Mouse (Mus musculus) gastrocnemius, postnatal 14 days (tissue): ENCODE results near the gene Carm1. TPM values are rescaled to one million over a fixed set of nuclear protein-coding genes. Genes with fewer than 3 reads are reported as not detected.
A peak's percentile ranks its signal among the peaks of the same experiment; 100 is the strongest.
"Not testable (repeated sequence)": the region's sequence is repeated elsewhere in the genome, so short reads cannot be mapped to it uniquely, and the experiment has no call there.

Source experiments
- DNase-seq: peaks from one replicate; pipeline ENCODE4 v3.0.0; 2021; ENCODE audit warnings: mixed read lengths
- intact Hi-C: fragments of 180-260 bp; cut with DNase I; formaldehyde crosslinking; loops from one replicate; pipeline ENCODE4 v1.15.1; 2025; ENCODE audit warnings: low total_unique reads
- long read RNA-seq, 2 experiments: library from polyadenylated mRNA; stranded (forward); transcript quantifications; one replicate each; pipeline ENCODE4 v2.0.0; 2021
- total RNA-seq, 2 experiments: library from RNA; stranded (reverse); gene quantifications; 2 replicates each; pipeline ENCODE4 v1.2.3; 2021

Carm1 gene
- total RNA-seq = 10 to 100 TPM; 62.8 to 68.0 TPM
- long read RNA-seq, experiment 1, transcript Carm1-201 (16 exons, 3,220 nt) = major isoform, 81 of 107 reads
- long read RNA-seq, experiment 1, partial matches to known transcripts = 14 of 107 reads
- long read RNA-seq, experiment 1, other reads (novel, unspliced or antisense) = 7 of 107 reads
- long read RNA-seq, experiment 2, transcript Carm1-201 (16 exons, 3,220 nt) = major isoform, 101 of 133 reads
- long read RNA-seq, experiment 2, partial matches to known transcripts = 13 of 133 reads
- long read RNA-seq, experiment 2, other reads (novel, unspliced or antisense) = 13 of 133 reads

DNA sequence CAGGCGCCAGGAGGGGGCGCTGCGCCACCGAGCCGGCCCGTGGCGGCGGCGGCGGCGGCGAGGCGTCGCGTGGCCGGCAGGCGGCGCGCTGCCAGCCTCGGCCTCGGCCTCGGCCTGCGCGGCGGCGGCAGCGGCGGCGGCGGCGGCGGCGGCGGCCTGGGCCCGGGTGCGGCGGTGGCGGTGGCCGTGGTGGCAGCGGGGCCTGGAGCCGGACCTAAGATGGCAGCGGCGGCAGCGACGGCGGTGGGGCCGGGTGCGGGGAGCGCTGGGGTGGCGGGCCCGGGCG is at the start of gene Carm1:
Gene Carm1 (plus strand): TSS at position 106 of the 286 bp plus-strand sequence.
- no peak for DNase-seq
- intact Hi-C loops = loop anchor here (5.0 kb wide), 1 partner anchor 41 kb away; no protein-coding TSS in a partner anchor

DNA sequence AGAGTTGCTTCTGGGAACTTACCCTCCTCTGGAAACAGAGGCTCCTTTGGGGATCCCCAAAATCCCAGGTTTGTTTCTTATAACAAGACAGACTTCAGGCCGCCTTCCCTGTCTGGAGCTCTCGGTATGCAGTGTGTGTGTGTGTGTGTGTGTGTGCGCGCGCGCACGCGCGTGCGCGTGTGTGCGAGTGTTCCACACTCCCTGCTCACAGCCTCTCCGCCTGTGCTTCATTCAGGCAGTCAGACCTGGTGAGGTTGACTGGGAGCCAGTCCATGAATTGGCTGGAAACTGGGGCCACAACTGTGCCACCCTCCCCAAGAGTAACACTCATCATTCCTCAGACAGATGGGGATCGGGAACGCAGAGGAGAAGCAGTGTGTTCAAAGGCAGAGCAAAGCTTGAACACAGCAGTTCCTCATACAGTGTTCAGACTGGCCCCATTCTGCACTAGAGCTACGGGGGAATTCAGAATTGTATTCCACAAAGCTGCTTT is 49.6 kb upstream of the Carm1 start:
- DNase-seq = no peak

DNA sequence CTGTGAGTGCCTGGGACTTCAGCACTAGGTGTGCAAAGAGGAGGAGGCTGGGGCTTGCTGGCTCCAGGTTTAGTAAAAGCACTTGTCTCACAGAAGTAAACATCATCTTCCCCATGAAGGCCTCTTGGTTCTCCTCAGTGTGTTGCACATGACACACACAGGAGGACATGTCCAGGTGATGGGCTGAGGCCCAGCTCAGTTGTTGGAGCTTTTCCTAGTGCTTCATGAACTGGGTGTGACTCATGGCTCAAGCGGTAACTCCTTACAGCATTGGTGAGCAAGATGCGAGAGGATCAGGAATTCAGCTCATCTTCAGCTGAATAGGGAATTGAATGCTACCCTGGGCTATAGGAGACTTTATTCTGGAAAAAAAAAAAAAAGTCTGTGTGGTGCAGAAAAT is 49.0 kb upstream of the Carm1 start:
- intact Hi-C loops = no loop called here
- no peak for DNase-seq

More for the DNA sequence above, 49.6 kb upstream of the Carm1 start:
- intact Hi-C loops = no loop called here

DNA sequence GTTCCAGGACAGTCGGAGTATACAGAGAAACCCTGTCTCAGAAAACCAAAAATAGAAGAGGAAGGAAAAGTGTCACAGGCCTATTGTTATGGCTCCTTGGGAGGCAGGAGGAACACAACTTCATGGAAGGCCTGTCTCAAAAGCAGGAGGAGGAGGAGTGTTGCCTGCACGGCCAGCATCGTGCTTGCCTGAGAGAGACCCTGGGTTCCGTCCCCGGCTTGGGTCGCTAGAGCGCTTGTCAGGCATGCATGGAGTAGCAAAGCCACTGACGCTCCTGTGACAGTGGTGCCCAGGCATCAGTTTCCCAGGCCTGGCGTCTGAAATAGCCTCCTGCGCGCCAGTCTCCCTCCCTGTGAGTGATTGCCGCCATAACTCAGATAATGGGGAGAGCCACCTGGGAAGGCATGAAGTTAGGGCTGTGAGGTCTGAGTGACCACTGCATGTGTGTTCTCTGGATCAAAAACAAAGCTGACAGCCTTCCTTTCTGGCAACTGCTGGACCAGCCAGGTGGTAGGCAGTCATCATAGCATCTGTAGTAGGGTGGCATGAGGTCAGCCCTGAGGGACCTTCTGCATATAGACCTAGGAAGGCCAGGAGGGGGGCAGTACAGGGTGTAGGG is 48.3 kb upstream of the Carm1 start:
- intact Hi-C loops = no loop called here
- DNase-seq = no peak

- DNase-seq = no peak
- intact Hi-C loops = no loop called here
Observed at GRCm38 (mm10) chr9:21503352-21503751, 43.3 kb upstream of the Carm1 start.

DNA sequence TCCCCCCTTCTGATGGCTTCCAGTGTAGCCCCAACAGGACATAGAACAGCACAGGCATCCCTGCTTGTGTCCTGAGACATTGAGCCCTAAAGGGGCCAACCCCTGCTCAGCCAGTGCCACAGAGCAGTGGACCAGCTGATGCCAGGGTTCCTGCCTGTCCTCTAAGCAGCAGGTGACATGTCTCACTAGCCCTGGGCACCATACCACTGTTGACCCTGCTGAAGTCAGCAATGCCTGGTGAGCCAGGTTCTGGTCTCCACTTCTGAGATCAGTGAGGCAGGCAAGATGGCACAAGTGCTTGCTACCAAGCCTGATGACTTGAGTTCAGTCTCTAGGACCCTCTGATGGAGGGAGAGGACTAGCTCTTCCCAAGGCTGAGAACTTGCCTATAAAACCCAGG is 40.9 kb upstream of the Carm1 start:
- intact Hi-C loops = no loop called here
- no peak for DNase-seq

- DNase-seq = no peak
- intact Hi-C loops = no loop called here
Observed at GRCm38 (mm10) chr9:21507753-21508430, 38.8 kb upstream of the Carm1 start.

DNA sequence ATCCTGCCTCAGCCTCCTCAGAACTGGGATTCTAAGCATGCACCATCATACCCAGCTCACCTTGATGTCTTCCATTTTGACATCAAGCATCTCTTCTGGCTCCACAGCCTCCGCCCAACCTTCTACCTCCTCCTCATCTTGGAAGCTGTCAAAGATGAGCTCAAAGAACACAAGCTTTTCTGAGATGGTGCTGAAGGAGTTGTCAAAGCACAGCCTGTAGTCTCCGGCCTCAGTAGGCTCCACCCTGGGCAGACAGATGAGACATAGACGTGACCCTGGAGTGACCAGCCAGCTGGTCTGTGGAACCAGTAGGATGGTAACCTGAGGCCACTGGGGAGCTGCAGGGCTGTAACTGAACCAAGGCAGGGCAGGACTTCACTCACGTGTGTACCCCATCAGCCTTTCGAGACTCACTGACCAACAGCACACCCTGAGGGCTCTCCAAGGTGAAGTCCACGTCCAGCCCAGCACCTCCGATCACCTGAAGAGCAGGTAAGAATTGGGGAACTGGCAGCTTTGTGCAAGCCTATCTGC is 37.8 kb upstream of the Carm1 start:
- intact Hi-C loops = no loop called here
- DNase-seq = no peak

GRCm38 (mm10) chr9:21509772-21510688 is 36.7 kb upstream of the Carm1 start, which contains the start of gene Tmed1:
Tmed1 (minus strand) TSS chr9:21510252.
- DNase-seq = peak; percentile 93
- intact Hi-C loops = no loop called here

DNA sequence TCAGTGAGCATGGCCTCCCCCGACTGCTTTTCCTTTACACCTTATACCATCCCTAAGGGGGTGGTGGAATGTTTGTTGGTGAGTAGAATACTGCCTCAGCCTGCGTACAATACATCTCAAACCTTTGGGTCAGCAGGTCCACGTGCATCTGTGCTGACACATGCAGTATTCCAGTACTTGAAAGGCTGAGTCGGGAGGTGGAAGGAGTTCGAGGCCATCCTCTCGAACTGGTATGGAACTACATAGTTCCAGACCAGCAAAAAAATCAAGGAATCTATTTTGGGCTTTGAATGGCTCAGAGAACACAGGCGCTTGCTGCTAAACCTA is 36.0 kb upstream of the Carm1 start:
- intact Hi-C loops = no loop called here
- DNase-seq = no peak

GRCm38 (mm10) chr9:21511052-21511451 is 35.6 kb upstream of the Carm1 start:
- DNase-seq = no peak
- intact Hi-C loops = no loop called here

DNA sequence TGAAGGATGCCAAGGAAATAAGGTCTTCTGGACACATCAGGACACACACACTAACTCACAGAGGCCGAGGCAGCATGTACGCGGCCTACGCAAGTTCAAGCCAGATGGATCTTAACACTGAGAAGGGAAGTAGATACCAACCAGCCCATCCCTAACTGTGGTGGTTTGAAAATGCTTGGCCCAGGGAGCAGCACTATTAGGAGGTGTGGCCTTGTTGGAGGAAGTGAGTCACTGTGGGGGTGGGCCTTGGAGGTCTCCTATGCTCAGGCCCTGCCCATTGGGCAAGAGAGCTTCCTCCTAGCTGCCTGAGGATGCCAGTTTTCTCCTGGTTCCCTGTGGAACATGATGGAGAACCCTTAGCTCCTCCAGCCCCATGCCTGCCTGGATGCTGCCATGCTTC is 33.2 kb upstream of the Carm1 start:
- DNase-seq = no peak
- intact Hi-C loops = no loop called here

GRCm38 (mm10) chr9:21517947-21518495 is 28.7 kb upstream of the Carm1 start:
- no peak for DNase-seq
- intact Hi-C loops = no loop called here

GRCm38 (mm10) chr9:21518690-21519089 is 28.0 kb upstream of the Carm1 start:
- DNase-seq, intact Hi-C loops: not testable (repeated sequence)

- intact Hi-C loops = no loop called here
- DNase-seq = no peak
Observed at GRCm38 (mm10) chr9:21525142-21525936, 21.4 kb upstream of the Carm1 start.

GRCm38 (mm10) chr9:21525937-21526633 is 20.6 kb upstream of the Carm1 start, which contains the start of gene AB124611:
AB124611 (plus strand) TSS chr9:21526176.
- DNase-seq = no peak
- intact Hi-C loops = no loop called here

DNA sequence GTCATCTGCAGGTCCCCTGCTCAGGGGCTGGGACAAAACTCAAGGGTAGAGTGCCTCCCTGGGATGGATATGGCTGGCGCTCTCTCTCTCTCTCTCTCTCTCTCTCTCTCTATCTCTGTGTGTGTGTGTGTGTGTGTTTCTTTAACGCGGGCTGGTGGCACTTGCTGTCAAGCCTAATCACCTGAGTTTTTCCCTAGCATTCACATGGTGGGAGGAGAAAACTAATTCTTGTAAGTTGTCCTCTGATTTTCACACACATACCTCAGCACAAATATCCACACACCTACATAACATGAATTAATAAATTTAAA is 20.1 kb upstream of the Carm1 start:
- DNase-seq = no peak
- intact Hi-C loops = no loop called here
